Mouse (Mus musculus) inflammation-experienced regulatory T-cells, adult 6 months (primary cell): ENCODE data around the gene Get4. TPM values are rescaled to one million over a fixed set of nuclear protein-coding genes. Genes with fewer than 3 reads are reported as not detected.

Experiments
- ATAC-seq: one replicate; pipeline ENCODE4 v1.8.0; 2017
- polyA plus RNA-seq, 3 experiments: library from polyadenylated mRNA; unstranded; fragments of 100-300 nt; shearing (Covaris generic); gene quantifications; one replicate each; pipeline ENCODE4 v1.2.1; 2017

The Get4 gene
- polyA plus RNA-seq, 3 experiments from 2014 or later = 12.0 to 25.4 (median 16.7) TPM

- ATAC-seq = no peak
Measured at GRCm38 (mm10) chr5:139241022-139241761, 10.9 kb upstream of the Get4 start.

DNA sequence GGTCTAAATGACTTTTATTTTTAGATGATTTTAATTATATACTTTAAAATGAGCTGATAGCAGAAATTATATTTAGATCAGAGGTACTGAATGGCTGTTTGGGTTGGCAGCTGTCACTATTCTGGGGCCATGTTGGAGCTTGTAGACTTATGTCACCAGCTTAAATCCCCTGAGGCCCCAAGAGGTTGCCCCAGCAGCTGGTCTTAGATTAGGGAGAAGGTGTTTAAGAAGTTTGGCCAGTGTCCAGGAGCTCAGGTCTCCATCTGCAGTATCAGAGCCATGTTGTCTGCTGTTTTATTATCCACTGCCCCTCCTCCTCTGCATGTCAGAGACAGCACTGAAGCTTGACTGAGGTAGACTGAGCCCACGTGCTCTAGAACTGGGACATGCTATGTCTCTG, 8.7 kb upstream of the Get4 start:
- no peak for ATAC-seq

DNA sequence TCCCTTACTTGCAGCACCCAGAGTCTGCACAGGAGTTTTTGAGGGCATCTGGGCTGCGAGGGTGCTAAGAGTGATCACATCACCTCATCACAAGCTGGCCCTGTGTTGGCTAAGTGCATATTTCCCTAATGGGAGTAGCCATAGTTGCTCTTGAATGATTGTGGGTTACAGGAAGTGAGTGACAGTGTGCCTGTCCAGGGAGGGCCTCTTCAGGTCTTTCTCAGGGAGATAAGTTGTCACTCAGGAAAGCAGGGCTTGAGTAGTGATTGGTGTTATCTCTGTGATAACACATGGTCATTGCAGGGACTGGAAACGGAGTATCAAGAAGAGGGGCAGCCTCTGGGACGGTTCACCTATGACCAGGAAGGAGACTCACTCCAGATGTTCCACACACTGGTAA, 4.4 kb upstream of the Get4 start:
- ATAC-seq = no peak

DNA sequence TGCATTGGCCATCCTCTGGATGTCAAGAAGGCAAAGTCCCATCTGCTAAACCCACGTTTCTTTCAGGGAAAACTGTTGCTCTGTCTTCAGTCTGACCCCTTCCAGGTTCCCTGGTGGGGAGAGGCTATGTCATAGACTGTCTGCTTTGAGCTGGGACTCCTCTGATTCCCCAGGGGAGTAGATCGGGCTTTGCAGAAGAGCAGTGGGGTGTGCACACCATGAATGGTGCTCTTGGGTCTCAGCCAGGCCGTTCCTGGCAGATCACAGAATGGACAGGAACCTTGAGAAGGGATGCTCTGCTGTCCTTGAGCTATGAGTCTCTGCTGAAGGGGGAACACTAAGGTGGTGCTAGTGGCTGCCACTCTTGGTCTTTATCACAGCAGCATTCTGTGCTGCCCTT, 3.3 kb upstream of the Get4 start:
- no peak for ATAC-seq

GRCm38 (mm10) chr5:139251279-139251678, 845 bp upstream of the Get4 start:
- no peak for ATAC-seq

DNA sequence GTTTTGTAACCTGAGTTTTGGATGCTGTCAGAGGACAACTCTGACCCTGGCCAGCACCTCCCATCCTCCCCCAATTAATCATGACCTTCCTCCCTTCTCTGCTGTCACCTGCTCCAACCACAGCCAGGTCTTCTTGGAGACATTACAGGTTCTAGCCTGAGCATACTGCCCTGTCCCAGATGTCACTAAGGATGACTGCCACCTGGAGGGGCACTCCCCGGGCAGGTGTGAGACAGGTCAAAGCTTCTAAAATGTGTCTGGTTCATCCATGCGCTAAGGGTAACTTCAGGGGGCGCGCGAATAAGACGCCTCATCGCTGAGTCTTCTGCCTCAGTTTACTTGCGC, 416 bp upstream of the Get4 start:
- peak; percentile 15 for ATAC-seq

- ATAC-seq = peak; percentile 30
Measured at GRCm38 (mm10) chr5:139252910-139253245, 754 bp downstream of the Get4 start.

GRCm38 (mm10) chr5:139253301-139253741, 1.2 kb downstream of the Get4 start:
- ATAC-seq = peak; percentile 21

DNA sequence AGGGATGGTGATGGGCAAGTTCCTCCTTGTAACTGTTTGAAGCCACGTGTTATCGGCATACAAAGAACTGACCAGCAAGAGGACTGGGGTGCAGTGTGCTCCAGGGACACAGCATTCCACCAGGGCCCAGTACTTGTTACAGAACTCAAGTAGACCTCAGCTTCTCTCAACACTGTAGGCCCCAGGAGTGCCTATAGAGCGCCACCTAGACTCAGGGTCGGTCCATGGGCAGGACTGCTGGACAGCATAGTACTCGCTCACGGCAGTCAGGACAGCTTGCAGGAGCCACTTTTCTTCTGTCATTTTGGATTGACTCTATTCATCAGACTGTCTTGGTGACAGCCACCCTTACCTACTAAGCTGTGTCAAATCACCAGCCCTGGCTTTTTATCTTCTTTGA, 2.8 kb downstream of the Get4 start:
- ATAC-seq = no peak

GRCm38 (mm10) chr5:139255777-139256176, 3.7 kb downstream of the Get4 start:
- ATAC-seq = no peak

GRCm38 (mm10) chr5:139256211-139256765, 4.2 kb downstream of the Get4 start:
- no peak for ATAC-seq

- ATAC-seq = no peak
Measured at GRCm38 (mm10) chr5:139257265-139257664, 5.1 kb downstream of the Get4 start.

- ATAC-seq = no peak
Measured at GRCm38 (mm10) chr5:139257818-139258217, 5.7 kb downstream of the Get4 start.

GRCm38 (mm10) chr5:139258371-139259035, 6.4 kb downstream of the Get4 start:
- no peak for ATAC-seq

- no peak for ATAC-seq
Measured at GRCm38 (mm10) chr5:139259853-139260252, 7.7 kb downstream of the Get4 start.

GRCm38 (mm10) chr5:139261403-139261802, 9.3 kb downstream of the Get4 start:
- ATAC-seq = no peak

DNA sequence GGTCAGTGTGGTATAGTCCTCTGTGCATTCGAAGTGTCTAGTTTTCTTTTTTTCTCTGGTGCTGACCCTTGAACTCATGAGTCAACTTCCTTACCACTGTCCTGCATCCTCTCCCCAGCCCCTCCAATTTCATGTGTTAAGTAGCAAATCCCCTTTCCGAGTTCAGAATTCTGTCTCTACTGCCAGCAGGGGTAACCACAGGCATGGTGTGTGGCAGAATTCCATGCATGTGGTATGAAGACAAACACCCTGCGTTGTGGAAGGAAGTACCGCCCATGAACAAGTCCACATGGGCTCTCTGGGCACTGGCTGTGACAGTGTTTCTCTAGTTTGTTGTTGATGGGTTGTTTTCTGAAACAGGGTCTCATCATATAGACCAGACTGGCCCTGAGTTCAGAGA, 15.5 kb downstream of the Get4 start:
- no peak for ATAC-seq

- no peak for ATAC-seq
Measured at GRCm38 (mm10) chr5:139270806-139271521, 18.8 kb downstream of the Get4 start.

DNA sequence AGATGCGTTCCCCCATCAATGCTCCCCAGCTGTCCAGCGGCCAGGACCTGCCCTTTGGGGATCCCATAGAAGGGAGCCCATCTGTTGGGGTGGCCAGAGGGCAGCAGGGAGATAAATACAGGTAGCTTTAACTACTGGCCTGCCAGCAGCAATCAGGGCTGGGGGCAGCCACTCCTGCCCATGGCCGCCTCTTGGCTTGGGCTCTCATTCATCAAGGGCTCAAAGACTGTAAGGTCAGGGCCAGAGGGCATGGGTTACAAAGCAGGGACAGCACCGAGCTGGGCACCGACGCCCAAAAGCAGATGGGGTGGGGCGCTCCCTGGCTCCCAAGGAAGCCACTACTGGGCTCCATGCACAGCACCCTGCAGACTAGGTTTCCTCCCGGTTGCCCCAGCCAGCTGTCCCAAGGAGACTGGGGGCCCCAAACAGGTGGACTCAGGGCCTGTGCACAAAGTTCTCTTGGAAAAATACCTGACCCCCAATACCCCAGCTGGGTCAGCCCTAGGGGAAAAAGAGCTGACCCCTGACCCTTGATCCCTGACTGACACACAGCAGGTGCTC, 19.9 kb downstream of the Get4 start:
- no peak for ATAC-seq

- no peak for ATAC-seq
Measured at GRCm38 (mm10) chr5:139277287-139277686, 25.2 kb downstream of the Get4 start.

DNA sequence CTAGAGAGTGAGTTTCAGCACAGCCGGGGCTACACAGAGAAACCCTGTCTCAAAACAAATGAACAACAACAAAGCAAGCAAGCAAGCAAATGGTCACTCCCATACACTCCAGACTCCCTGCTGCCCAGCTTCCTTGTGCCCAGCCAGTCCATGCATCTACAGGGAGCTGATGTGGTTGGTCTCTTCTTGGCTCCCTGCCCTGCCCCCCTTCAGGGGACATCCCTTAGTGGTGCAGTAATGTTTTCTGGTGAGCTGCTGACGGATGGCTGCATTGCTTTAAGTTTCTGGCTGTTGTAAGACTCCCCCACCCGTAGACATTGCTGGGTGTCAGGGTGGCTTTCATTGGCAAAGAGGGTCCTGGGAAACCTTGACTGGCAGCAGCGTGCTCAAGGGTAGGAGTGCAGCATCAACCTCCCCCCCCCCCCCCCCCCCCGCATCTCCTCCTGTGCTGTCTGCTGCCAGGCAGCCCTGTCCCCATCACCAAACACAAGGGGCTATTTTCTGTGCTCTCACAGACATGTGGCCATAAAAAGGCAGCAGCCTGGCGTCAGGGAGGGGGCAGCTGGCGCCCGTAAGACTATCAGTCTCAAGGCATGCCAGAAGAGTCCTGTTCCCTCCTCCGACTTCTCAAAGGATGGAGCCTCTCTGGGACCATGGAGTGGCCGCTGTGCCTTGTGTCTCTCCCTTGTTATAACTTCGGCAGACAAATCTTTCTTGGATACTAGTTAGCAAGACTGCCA, 29.4 kb downstream of the Get4 start:
- ATAC-seq = no peak

- peak; percentile 73 for ATAC-seq
Measured at GRCm38 (mm10) chr5:139282191-139282590, 30.1 kb downstream of the Get4 start.
